Mouse (Mus musculus): ENCODE measurements around the gene Bcl7a.

Bcl7a gene

GRCm38 (mm10) chr5:123333566-123333965, 10.1 kb upstream of the Bcl7a start:
- DNase-seq = no peak

DNA sequence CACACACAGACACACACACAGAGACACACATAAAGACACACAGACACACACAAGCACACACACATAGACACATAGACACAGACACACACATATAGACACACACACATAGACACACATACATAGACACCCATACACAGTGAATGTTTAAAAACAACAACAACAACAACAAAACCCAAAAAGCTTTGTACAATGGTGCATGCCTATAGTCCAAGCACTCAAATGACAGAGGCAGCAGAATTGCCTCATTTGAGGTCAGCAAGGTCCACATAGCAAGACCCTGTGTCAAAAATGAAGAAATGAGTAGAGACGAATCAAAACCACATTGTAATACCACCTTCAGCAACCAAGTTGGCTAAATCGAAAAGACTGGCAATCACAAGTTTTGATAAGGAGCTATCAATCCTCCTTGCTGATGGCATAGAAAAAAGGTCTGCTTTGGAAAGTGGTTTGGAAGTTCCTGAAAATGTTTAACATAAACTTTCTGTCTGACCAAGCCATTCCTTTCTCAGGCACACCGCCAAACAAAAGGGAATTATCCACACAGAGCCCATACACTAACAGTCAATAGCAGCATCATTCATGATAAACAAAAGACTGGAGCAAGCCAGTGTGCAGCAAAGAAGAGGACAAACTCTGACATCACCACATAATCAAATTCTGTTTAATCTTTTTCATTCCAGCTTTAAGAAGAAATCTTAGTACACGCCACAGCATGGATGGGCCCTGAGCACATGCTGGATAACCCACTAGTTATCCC, 7.3 kb upstream of the Bcl7a start:
- DNase-seq = no peak

GRCm38 (mm10) chr5:123338463-123338862, 5.2 kb upstream of the Bcl7a start:
- DNase-seq = no peak

DNA sequence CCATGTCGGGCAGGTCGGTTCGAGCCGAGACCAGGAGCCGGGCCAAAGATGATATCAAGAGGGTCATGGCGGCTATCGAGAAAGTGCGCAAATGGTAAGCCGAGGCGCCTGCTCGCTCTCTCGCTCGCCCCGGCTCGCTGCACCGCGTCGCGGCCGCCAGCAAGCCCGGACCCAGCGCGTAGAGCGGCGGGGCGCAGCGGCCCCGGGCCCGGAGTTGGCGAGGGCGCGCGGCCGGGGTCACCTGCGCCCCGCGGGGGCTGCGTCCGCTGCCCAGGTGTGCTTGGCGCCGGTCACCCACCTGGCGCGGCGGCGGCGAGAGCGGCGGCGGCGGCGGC, 961 bp downstream of the Bcl7a start:
- no peak for DNase-seq

DNA sequence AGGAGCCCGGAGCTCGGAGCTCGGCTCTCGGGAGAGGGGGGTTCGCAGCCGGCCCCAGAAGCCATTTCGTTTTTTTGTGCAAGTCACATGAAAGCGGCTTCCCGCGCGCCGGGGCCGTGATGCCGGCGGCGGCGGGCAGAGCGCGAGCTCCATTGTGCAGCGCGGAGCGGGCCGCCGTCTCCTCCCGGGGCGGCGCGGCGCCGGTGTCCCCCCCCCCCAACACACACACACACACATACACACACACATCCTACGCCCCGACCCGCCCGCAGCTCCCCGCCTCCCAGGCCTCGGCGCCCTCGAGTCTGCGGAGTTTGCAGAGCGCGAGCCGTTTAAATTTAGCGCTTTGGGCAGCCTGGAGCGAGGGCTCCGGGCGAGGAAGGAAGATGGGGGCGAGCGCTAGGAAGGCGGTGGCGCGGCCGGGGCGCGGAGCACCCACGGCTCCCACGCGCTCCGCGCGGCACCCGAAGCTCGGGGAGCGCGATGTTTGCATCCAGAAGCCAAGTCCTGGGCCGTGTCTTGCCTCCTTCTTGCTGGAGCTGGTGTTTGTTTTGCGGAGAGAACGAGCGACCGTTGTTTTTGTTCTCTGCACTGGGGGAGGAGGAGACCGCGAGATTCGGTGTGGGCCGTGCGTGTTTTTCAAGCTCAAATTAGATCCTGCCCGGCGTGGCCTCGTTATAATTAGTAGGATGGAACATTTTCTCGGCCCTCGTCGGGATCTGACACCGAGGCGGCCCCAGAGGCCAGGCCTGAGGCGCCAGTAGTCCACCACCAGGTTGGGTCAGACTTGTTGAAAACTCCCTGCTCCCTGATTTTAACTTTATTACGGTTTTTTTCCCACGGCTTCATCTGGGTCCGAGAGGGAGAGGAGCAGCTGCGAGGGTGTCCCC, 1.6 kb downstream of the Bcl7a start:
- peak; percentile 66 for DNase-seq

DNA sequence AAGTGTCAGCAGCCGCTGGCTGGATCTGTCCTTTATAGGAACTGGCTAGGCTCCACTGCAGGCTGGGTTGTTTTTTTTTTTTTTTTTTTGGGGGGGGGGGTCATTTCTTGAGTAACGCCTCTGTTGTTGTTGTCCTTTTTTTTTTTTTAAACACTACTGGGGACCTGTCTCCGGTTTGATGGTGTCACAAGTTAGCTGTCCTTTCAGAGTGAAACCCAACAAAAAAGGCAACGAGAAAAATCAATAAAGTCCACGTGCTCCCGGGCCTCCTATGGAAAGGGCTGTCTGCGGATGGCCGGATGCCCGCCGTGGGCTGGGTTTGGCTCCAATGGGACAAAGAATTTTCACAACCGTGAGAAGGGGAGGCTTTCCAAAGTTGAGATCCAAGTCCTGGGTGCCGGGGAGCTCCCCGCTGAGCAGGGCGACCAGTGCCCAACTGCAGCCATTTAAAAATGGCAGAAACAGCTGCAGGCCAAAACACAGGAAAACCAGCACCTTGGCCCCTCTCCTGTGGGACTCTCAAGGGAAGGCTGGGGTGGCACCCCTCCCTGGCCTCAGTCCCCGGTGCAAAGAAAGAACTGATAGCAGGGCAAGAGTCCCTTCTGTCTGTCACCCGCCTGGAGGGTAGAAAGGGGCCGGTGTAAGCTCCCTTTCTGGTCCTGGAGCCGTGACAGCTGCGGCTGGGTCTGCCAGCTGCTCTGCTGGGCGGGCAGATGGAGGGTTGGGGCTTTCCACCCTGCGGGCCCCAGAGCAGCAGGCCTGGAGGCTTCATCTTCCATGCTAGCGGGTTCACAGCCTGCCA, 2.4 kb downstream of the Bcl7a start:
- peak; percentile 81 for DNase-seq

DNA sequence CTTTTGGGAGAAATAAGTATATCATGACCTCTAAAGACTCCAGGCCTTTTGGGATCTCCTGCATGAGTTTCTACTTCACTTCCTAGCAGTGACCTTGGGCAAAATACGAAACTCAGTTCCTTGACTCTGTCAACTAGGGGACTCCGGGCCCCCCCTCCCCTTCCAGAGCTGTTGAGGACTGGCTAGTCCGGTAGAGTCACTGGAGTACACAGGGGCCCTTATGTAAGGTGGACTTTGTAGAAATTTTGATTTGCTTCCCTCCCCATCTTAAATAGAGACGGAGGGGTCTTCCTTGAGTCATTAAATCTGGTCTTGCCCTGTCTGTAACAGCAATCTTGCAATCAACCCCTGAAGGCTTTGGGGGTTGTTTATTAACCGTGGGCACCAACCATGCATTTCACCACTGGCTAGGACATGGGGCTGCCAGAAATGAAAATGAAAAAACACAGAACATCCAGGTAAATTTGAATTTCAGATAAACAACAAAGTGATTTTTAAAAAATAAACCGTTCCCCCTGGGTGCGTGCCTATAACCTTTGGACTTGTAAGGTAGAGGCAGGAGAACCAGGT, 3.2 kb downstream of the Bcl7a start:
- DNase-seq = peak; percentile 38

GRCm38 (mm10) chr5:123347985-123348384, 4.4 kb downstream of the Bcl7a start:
- no peak for DNase-seq

DNA sequence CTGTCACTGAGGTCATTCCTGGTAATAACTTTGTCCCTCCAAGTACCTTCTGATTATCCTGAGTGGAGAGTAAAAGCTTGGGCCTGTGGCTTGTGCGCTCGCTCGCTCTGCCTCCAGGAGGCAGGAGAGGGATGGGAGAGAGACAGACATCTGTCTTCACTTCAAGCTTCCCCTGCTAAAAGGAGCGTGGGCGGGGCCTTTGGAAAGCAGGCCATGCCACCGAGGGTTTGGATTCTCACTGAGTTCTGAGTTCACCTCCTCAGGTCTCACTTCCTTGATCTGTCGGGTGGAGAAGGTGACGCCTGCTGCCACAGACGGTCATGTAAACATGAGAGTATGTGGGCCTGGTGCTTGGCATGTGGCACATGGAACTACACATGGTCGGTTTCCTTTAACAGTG, 6.8 kb downstream of the Bcl7a start:
- peak; percentile 39 for DNase-seq

DNA sequence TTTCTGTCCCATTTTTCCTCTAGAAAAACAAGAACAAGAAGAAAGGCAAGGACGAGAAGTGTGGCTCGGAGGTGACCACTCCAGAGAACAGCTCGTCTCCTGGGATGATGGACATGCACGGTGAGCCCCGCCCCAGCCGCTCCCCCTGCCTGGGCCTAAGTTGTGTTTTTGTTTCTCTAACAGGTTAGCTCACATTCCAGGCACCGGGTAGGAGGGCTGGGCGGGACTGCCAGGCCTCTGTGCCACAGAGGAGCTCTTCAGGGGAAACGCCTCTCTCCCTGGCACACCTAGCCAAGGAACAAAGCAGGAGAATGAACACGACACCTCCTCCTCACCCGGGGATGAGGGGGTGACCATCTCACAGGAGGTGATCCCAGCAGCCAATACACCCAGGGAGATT, 12.3 kb downstream of the Bcl7a start:
- peak; percentile 90 for DNase-seq

- no peak for DNase-seq
These were observed 13.6 kb downstream of the Bcl7a start for GRCm38 (mm10) chr5:123357253-123357652.

DNA sequence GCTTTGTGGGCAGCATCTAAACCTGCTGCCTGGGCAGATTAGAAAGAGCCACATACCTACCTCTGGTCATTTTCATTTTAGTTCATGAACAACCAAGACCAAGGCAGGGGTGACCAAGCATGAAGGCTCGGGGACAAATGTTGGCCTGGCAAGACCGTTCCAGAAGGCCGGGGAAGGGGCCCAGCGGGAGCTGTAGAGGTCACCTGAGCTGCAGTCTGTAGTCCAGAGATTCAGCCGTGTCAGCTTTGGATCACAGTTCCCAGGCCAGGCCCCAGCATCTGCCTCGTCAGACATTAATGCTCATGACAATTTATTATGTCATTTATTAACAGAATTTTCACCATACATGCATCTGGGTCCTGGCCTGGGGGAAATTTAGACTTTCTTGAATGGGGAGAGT, 15.8 kb downstream of the Bcl7a start:
- DNase-seq = no peak

GRCm38 (mm10) chr5:123362911-123363310, 19.3 kb downstream of the Bcl7a start:
- DNase-seq = no peak

DNA sequence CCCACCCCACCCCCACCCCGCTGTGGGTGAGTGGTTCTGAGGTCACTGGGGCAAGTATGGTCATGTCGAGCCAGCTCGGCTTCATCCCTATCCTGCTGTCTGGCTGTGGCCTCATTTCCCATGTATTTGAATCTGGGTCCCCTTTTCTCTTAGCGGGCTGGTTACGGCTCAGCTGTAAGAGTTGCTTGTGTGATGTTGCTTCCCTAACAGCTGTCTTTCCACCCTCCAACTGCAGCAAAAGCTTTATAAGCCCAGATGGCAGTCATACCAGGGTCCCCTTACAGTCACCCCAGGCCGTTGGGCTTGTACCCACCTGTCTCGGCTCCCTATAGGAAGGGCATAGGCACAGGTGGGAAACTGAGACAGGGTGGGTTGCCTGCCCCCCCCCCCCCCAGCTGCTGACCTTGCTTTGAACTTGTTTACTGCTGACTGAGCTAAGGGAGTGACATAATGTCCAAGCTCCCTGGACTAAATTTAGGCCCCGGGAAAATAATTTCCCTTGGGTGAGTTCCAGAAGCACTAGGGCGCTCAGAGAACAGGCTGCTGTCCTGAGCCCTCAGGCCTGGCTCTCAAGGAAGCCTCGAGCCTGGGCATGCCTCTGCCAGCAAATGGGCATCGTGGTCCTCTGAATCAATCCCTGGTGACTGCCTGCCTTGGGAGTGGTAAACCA, 20.8 kb downstream of the Bcl7a start:
- peak; percentile 85 for DNase-seq

DNA sequence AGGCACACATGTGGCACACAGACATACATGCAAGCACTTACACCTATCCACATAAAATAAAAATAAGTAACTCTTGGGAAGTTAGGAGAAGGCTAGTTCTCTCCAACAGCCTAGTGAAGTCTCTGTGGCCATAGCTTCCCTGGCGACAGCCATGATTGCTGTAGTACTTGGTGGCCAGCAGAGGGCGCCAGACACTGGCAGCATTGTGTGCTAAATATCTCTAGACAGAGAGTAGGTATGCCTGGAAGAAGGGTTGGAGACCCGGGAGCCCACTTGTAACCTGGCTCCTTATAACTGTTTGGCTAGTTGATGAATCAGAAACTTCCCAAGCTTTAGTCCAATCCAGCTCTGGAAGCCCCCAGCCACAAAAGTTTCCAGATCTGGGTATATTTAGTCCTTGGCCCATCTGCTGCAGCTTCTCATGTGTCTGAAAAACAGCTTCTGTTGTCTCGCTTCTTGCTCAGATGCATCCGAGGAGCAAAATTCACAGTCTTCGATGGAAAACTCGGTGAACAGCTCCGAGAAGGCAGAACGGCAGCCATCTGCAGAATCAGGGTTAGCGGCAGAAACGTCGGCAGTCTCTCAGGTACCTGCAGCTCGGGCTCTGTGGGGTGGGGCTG, 25.3 kb downstream of the Bcl7a start:
- peak; percentile 59 for DNase-seq

- DNase-seq = no peak
These were observed 26.4 kb downstream of the Bcl7a start for GRCm38 (mm10) chr5:123370049-123370448.

DNA sequence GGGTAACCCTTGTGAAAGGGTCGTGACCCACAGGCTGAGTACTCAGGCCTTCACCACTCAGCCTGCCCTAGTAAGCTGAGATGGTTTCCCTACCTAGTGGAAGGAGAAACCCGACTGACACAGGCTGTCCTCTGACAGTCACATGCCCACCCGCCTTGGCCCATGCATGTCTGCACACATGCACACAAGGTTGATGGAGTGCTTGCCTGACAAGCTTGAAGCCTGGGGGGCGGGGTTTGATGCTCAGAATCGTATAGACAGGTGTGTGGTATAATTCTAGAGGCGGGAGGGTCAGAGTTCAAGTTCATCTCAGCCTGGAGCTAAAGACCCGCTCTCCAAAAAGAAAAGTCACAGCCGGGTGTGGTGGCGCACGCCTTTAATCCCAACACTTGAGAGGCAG, 31.6 kb downstream of the Bcl7a start:
- DNase-seq = no peak

GRCm38 (mm10) chr5:123375793-123376452, 32.3 kb downstream of the Bcl7a start:
- no peak for DNase-seq

DNA sequence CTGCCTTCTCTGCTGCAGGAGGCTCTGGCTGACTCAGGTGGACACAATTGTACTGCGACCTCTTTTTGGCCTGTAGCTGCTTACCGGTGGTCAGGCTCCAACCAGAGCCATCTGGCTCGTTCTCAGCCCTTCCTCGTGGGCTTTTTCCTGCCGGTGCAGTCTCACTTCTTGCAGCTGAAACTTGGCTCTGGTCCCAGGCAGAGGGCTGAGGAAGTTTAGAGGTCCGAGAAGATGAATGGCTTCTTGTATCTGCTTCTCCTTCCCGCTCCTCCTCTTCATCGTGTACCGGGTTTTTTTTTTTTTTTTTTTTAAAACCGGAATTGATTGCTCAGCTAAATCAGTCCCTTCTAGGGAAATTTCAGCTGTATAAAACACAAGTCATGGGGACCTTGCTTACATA, 32.9 kb downstream of the Bcl7a start:
- peak; percentile 85 for DNase-seq

- DNase-seq = peak; percentile 91
These were observed 33.7 kb downstream of the Bcl7a start for GRCm38 (mm10) chr5:123377120-123377955.

Measured in lung, postnatal 36 days (tissue).